Mouse (Mus musculus): ENCODE measurements around the gene Mcub.

DNA sequence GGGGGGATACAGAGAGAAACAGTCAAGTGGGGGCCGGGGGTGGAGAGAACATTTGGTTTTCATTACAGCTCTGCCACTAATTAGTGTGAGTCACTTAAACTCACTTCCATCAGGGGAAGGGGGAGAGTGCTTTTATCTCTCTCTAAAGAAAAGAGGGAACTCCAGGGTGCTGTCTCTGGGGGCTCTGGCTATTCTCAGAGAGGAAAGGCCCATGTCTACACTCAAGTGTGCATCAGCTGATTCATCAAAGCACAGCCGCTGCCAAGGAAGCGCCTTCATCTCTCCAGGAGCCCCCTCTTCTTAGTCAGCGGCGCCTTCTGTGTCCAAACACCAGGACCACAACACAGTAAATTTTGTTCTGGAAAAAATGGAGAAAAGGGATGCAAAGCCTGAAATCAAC lies 12.3 kb upstream of the Mcub start:
- no peak for TF ChIP-seq CTCF (IDR thresholded peaks at IDR 0.05; ENCODE audit: low read depth)
- TF ChIP-seq EP300 (optimal IDR thresholded peaks at IDR 0.05): no peak

Data from stomach, postnatal 0 days (tissue).